Mouse (Mus musculus) forebrain, embryonic 13.5 days (tissue): ENCODE data around the gene Pusl1. TPM values are rescaled to one million over a fixed set of nuclear protein-coding genes. Genes with fewer than 3 reads are reported as not detected.

Experiments
- ATAC-seq: fragments of 200-750 bp; cut with Nextera tagmentation; 2 replicates; pipeline ENCODE4 v1.8.0; 2017
- H3K27ac ChIP-seq: fragments of 300-500 bp; sonication (generic); 2 replicates; pipeline ENCODE4 v1.5.1; 2015; ENCODE audit warnings: inconsistent platforms, mild to moderate bottlenecking, moderate library complexity
- H3K27me3 ChIP-seq: fragments of 300-500 bp; sonication (generic); 2 replicates; pipeline ENCODE4 v1.6.1; 2015; ENCODE audit warnings: mild to moderate bottlenecking, inconsistent platforms
- H3K36me3 ChIP-seq: fragments of 300-500 bp; sonication (generic); 2 replicates; pipeline ENCODE4 v1.6.1; 2015; ENCODE audit warnings: mild to moderate bottlenecking, inconsistent platforms; ENCODE audit not compliant: poor library complexity, severe bottlenecking
- H3K4me1 ChIP-seq: fragments of 300-500 bp; sonication (generic); 2 replicates; pipeline ENCODE4 v1.6.1; 2015; ENCODE audit warnings: inconsistent platforms
- H3K4me2 ChIP-seq: fragments of 300-500 bp; sonication (generic); 2 replicates; pipeline ENCODE4 v1.6.1; 2015; ENCODE audit warnings: inconsistent platforms, mild to moderate bottlenecking, moderate library complexity
- H3K4me3 ChIP-seq: fragments of 300-500 bp; sonication (generic); 2 replicates; pipeline ENCODE4 v1.5.1; 2015; ENCODE audit warnings: mild to moderate bottlenecking, inconsistent platforms
- H3K9ac ChIP-seq: fragments of 300-500 bp; sonication (generic); 2 replicates; pipeline ENCODE4 v1.6.1; 2015; ENCODE audit warnings: mild to moderate bottlenecking, inconsistent platforms
- H3K9me3 ChIP-seq: fragments of 300-500 bp; sonication (generic); replicated peaks from 2 replicates; pipeline ENCODE4 v1.6.1; 2016; ENCODE audit warnings: inconsistent platforms
- WGBS: fragments of 180-500 bp; shearing (Covaris S2); methylation state at CpG from one replicate; pipeline ENCODE4 v1.1.7; 2015; 5-methylcytosine and 5-hydroxymethylcytosine counted together
- polyA plus RNA-seq: library from polyadenylated mRNA; unstranded; fragments of >200 nt; fragmentation: Nextera tagmentation; extraction: Ambion mirVana; gene quantifications from 2 replicates; pipeline ENCODE4 v1.2.1, GENCODE M21; 2015

Pusl1 gene
- polyA plus RNA-seq, 1 experiment from 2014 or later, result 46.5 TPM

DNA sequence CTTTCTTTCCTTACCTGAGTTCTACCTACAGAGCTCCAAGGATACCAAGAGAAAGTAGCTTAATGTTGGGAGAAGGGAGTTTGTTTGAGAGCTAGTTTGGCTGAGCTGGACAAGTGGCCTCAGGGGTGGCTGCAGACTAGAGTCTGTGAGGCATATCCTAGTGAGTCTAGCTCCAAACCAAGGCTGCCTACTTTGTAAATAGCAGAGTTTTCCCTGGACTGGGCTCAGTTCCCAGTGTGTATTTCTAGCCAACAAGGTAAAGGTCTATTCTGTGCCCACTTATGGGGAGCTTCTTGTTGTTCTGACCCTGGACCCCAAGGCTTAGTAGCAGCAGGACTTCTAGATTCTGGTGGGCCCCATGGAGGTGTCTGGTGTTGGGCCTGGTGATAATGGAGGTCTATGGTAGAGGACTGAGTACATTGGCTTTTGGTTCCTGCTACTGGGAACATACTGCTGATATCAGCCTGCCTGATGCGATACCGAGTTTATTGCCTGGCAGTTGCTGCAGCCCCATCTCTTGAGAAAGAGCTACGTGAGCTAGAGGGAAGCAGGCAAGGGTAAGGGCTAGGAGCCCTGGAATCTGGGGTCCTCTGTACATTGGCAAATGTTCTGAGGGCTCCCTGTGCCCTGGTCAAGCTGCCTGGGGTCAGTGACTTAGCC lies 41.7 kb downstream of the Pusl1 start:
- H3K4me2 ChIP-seq, result peak overlapping the region; percentile 96; the same call in 1 of the 2 replicates
- WGBS, result 86% methylated on average over 3 of the region's 3 CpGs
- no peaks in the 10 kb centered on the region for H3K27me3 ChIP-seq
- H3K4me1 ChIP-seq, result peaks cover 46% of the 10 kb centered on the region
- H3K9me3 ChIP-seq, result no peaks in the 10 kb centered on the region
- H3K9ac ChIP-seq, result peak overlapping the region; percentile 94; the same call in 1 of the 2 replicates
- H3K27ac ChIP-seq, result no peak overlapping the region
- peaks cover 19% of the 10 kb centered on the region for H3K36me3 ChIP-seq
- no peak overlapping the region for H3K4me3 ChIP-seq
- ATAC-seq, result no peak

DNA sequence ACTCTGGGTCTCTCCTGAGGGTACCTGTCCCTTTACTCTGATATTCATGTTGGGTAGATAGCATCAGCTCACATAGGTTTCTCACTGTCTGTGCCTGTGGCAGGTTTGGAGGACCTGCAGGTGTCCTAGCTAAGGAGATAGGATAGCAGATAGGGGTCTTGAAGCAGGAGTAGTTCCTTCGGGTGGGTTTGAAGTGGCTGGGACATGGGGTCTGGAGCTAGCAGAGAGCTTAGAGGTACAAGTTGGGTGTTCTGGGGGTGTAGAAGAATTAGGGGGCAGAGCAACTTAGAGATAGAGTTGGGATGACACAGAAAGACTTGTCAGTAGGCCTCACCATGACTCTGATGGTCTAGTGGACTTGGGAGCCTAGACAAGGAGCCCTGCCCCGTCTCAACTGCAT lies 42.2 kb downstream of the Pusl1 start:
- Histone ChIP-seq H3K27me3 (no peaks in the 10 kb centered on the region), H3K9me3 (no peaks in the 10 kb centered on the region), H3K4me3 (0 out of 2 replicates have a peak overlapping the region, but pooled peaks have one; percentile 93), H3K4me2 (peak overlapping the region; percentile 96), H3K27ac (no peak overlapping the region), H3K4me1 (peaks cover 46% of the 10 kb centered on the region), H3K9ac (peak overlapping the region; percentile 94), H3K36me3 (peaks cover 14% of the 10 kb centered on the region)
- 88% methylated on average over 2 of the region's 2 CpGs for whole genome bisulfite sequencing
- no peak for ATAC-seq

DNA sequence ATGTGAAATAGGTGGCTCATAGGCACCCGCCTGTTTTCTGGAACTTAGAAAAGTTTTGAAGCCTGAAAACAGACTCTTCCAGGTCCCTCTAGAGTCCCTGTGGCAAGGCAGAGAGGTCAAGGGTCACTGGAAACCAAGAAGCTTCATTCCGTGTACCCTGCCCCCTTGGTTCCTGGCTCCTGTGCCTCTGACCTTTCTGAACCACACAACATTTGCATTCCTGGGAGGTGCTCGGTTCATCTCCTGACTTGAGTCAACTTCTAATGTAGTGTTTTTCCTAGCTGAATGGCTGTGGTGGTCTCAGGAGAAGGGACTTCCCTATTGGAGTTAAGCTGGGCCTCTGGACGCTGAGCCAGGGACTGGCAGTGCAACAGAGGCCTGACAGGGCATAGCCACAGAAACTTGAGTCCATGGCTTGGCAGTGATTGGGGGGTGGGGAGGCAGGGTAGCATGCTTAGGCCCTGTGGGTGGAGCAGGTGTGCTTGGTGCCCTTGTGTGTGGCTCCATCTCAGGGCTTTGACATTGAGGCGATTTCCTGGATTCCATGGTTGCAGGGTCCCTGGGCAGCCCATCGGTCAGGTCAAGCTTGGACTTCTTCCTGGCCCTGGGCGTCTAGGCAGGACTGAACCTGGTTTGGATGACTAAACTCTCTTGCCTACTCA lies 43.0 kb downstream of the Pusl1 start:
- H3K36me3 ChIP-seq, result peaks cover 5% of the 10 kb centered on the region; the same call in 1 of the 2 replicates
- no peaks in the 10 kb centered on the region for H3K27me3 ChIP-seq
- no peak for ATAC-seq
- WGBS, result 65% methylated on average over 7 of the region's 7 CpGs
- H3K9me3 ChIP-seq, result no peaks in the 10 kb centered on the region
- H3K9ac ChIP-seq, result peak overlapping the region; percentile 94
- peak overlapping the region; percentile 93 for H3K4me3 ChIP-seq
- no peak overlapping the region for H3K27ac ChIP-seq
- H3K4me2 ChIP-seq, result peak overlapping the region; percentile 96
- peaks cover 46% of the 10 kb centered on the region for H3K4me1 ChIP-seq

DNA sequence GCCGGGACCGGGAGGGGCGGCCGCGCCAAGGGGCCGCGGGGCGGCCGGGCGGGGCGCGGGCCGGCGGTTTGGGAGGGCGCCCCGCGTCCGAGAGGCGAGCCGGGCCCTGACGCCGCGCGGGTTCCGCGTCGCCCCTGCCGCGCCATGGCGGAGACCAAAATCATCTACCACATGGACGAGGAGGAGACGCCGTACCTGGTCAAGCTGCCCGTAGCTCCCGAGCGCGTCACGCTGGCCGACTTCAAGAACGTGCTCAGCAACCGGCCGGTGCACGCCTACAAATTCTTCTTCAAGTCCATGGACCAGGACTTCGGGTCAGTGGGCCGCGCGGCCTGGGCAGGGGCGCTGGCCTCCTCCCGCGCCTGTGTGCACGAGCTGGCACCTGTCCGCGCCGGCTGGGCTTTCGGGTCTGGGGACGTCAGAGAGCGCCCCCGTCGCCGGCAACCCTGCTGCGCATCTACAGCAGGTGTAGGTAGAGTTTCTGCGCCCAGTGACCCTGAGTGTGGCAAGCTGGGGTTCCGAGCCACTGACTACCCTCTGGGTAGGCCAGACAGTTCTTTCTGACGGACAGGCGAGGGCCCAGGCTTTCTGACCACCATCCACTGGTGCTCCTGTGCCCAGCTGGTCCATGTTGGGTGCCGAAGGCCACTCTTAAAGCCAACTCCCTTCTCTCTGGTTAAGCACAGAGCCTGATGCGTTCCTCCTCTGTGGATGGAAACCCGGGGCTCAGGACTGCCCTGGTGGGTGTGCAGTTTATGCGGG lies 43.8 kb downstream of the Pusl1 start:
- H3K27ac ChIP-seq, result peak overlapping the region; percentile 40
- no peaks in the 10 kb centered on the region for H3K36me3 ChIP-seq
- WGBS, result 1% methylated on average over 68 of the region's 69 CpGs
- peak overlapping the region; percentile 93 for H3K4me3 ChIP-seq
- H3K9ac ChIP-seq, result peak overlapping the region; percentile 94
- peak; percentile 16 for ATAC-seq
- peaks cover 46% of the 10 kb centered on the region for H3K4me1 ChIP-seq
- H3K27me3 ChIP-seq, result no peaks in the 10 kb centered on the region
- H3K9me3 ChIP-seq, result no peaks in the 10 kb centered on the region
- peak overlapping the region; percentile 96 for H3K4me2 ChIP-seq

DNA sequence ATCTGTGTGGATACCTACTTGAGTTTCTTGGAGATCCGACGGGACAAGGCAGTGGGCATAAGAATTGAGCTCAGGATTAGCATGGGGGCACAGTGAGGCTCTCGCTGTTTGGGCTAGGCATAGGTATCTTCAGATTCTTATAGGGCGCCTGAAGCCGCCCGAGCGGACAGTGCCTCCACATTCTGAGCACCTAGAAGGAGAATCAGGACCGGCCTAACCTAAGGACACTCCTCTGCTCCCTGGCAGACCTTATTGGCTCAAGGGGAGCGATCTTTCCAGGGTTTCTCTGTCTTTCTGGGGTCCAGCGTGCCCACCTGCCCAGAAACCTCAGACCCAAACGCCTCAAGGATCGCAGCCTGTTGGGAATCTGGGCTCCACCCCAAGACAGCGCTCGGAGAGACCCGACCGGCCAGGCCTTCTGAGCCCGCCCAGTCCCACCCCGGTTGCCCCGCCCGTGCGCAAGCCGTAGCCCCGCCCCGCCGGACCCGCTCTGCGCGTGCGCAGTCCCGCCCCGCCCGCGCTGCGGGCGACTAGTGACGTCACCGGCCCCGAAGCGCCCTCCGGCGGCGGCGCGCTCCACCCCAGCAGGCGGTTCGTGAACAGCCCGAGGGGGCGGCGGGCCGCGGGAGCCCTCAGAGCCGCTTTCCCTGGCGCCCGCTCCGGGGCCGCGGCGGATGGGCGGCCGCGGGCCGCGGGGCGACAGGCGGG lies 44.6 kb downstream of the Pusl1 start, which contains the start of gene Dvl1:
Gene Dvl1, plus strand, starts transcription at position 532 of the 708 bp plus-strand sequence.
- WGBS, result 3% methylated on average over 48 of the region's 65 CpGs
- Histone ChIP-seq H3K9ac (peak within 1 kb of the TSS; percentile 94), H3K4me2 (peak within 1 kb of the TSS; percentile 96), H3K36me3 (no peaks in the 10 kb centered on the region), H3K27me3 (0 out of 2 replicates have a peak, but pooled peaks cover 3% of the 10 kb centered on the region), H3K4me3 (peak within 1 kb of the TSS; percentile 93), H3K27ac (peak within 1 kb of the TSS; percentile 54), H3K4me1 (peaks cover 42% of the 10 kb centered on the region), H3K9me3 (no peaks in the 10 kb centered on the region)
- ATAC-seq, result peak; percentile 90

DNA sequence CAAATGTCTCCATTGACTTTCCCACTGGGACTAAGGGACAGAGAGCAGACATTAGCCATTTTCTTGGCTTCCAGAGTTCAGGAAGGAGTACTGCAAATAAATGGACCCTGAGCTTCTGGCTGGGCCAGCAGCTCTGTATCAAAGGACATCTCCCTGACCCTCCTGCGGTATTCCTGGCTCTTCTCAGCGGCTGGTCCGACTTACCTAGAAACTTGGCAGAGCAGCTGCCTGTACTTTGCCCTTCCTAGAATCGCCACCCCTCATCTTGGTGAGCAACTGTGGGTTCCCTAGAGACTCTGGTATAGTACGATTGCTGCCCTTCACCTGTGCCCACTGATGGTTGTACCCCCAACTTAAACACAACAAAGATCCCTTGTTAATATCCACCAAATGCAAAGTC lies 48.4 kb downstream of the Pusl1 start:
- no peaks in the 10 kb centered on the region for H3K36me3 ChIP-seq
- no peak overlapping the region for H3K9ac ChIP-seq
- H3K9me3 ChIP-seq, result no peaks in the 10 kb centered on the region
- WGBS, result 93% methylated on average over 5 of the region's 5 CpGs
- H3K27me3 ChIP-seq, result peaks cover 15% of the 10 kb centered on the region
- H3K27ac ChIP-seq, result no peak overlapping the region
- no peak for ATAC-seq
- H3K4me1 ChIP-seq, result peaks cover 37% of the 10 kb centered on the region
- no peak overlapping the region for H3K4me3 ChIP-seq
- no peak overlapping the region for H3K4me2 ChIP-seq

DNA sequence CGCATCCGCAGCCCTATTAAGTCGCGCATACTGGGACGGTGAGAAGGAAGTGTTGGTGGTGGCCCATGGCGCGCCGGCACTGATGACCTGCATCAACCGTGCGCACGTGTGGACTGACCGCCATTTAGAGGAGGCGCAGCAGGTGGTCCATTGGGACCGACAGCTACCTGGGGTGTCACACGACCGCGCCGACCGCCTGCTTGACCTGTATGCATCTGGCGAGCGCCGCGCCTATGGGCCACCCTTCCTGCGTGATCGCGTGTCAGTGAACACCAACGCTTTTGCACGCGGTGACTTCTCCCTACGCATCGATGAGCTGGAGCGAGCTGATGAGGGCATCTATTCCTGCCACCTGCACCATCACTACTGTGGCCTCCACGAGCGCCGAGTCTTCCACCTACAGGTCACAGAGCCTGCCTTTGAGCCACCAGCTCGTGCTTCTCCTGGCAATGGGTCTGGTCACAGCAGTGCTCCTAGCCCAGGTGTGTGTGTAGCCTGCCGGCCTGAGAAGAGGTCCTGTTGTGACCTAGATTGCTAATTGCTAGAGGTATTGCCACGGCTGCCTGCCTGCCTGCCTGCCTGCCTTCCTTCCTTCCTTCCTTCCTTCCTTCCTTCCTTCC lies 49.8 kb downstream of the Pusl1 start:
- no peak overlapping the region for H3K9ac ChIP-seq
- H3K9me3 ChIP-seq, result no peaks in the 10 kb centered on the region
- H3K4me2 ChIP-seq, result peak overlapping the region; percentile 62
- 39% methylated on average over 38 of the region's 38 CpGs for WGBS
- no peak overlapping the region for H3K27ac ChIP-seq
- H3K4me1 ChIP-seq, result peaks cover 30% of the 10 kb centered on the region
- H3K27me3 ChIP-seq, result peaks cover 15% of the 10 kb centered on the region
- peak overlapping the region; percentile 36; the same call in 1 of the 2 replicates for H3K4me3 ChIP-seq
- no peak for ATAC-seq
- no peaks in the 10 kb centered on the region for H3K36me3 ChIP-seq

DNA sequence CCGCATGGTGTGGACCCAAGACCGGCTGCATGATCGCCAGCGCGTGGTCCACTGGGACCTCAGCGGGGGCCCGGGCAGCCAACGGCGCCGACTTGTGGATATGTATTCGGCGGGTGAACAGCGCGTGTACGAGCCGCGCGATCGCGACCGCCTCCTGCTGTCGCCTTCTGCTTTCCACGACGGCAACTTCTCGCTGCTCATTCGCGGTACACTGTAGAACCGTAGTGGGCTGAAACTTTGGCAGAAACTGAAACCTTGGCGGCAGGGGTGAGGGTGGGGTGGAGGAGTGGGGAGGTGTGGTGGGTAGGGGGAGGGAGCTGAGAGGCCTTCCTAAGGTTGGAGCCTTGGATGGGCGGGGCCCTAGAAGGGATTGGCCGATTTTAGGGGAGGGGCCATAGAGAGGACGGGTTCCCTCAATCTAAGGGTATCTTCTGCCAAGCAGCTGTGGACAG lies 50.6 kb downstream of the Pusl1 start:
- Histone ChIP-seq H3K36me3 (no peaks in the 10 kb centered on the region), H3K4me1 (peaks cover 25% of the 10 kb centered on the region), H3K9ac (peak overlapping the region; percentile 54), H3K4me2 (peak overlapping the region; percentile 62), H3K9me3 (no peaks in the 10 kb centered on the region), H3K4me3 (peak overlapping the region; percentile 36), H3K27ac (no peak overlapping the region), H3K27me3 (peaks cover 15% of the 10 kb centered on the region)
- ATAC-seq, result peak; percentile 58
- under 1% methylated on average over 32 of the region's 32 CpGs for WGBS

DNA sequence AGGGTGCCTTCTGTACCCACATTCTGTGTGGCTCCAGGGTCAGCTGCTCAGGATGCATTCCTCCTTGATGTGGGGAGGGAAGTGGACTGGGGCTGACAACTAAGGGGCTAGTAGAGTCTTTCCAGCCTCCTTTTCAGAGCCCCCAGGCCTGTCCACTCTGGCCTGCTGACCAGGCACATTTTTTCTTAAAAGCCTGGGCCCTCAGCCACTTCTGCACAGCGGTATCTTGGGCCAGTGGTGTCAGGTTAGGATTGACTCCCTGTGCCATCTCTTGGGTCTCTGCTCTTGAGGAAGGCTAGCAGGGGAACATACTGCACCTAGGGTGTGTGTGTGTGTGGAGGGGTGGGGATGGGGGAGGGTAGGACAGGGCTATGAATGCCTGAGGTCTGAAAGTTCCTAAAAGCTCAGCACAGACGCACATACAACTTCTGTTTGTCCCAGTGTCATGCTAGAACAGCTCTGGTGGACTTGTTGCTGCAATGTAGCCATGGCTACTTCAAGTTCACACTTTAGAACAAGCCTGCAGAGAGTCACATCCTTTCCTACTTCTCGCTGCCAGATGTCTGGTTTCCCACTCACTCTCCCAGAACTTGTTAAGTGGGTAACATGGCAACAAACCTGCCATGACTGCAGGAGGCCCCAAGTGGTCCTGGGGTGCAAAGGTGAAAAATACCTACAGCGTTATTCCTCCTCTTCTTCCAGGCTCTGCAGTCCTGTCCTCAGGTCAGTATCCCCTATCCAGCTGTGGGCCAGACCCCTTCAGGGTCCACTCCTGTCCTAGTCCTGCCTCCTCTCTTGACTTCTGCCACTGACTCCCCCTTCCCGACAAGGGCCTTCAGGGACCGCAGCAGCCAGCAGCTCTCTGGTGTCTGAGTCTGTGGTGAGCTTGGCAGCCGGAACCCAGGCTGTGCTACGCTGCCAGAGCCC lies 51.2 kb downstream of the Pusl1 start:
- WGBS, result 12% methylated on average over 8 of the region's 8 CpGs
- H3K4me1 ChIP-seq, result peaks cover 25% of the 10 kb centered on the region

DNA sequence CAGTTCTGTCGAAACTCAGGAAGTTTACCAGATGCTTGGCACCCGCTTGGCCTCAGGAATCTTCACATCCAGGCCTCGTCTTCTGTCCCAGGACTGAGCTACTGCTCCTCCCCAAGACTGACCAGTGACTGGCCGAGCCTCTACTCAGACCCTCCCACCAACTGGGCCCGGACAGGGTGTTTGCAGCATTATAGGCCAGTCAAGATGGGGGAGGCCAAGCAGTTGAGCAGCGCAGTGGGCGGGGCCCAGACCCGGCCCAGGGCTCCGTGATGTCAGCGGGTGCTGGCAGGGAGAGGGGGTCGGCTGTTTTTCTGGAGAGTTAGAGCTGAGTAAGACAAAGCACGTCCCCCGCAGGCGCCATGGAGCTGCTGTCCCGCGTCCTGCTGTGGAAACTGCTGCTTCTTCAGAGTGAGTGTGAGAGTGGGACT lies 52.1 kb downstream of the Pusl1 start, which contains the start of gene Mxra8:
Gene Mxra8, plus strand, starts transcription at position 198 of the 428 bp plus-strand sequence.
- Histone ChIP-seq H3K4me1 (peaks cover 25% of the 10 kb centered on the region), H3K36me3 (no peaks in the 10 kb centered on the region), H3K27me3 (peaks cover 15% of the 10 kb centered on the region), H3K4me3 (peak within 1 kb of the TSS; percentile 36), H3K9me3 (no peaks in the 10 kb centered on the region), H3K9ac (peak within 1 kb of the TSS; percentile 60), H3K27ac (no peak within 1 kb of the TSS), H3K4me2 (peak within 1 kb of the TSS; percentile 62)
- peak; percentile 72 for ATAC-seq
- 3% methylated on average over 16 of the region's 16 CpGs for WGBS

More for the DNA sequence above, 51.2 kb downstream of the Pusl1 start:
- Histone ChIP-seq H3K27me3 (peaks cover 15% of the 10 kb centered on the region), H3K9me3 (no peaks in the 10 kb centered on the region), H3K4me3 (peak overlapping the region; percentile 36), H3K36me3 (no peaks in the 10 kb centered on the region), H3K27ac (no peak overlapping the region), H3K4me2 (peak overlapping the region; percentile 62), H3K9ac (peak overlapping the region; percentile 60)
- peak; percentile 25; the same call in 1 of the 2 replicates for ATAC-seq
